In genomic region chr1:165252027-165252671, GRCm38 (mm10) we compare ENCODE assay signal across 8 mouse cellular contexts. TPM values are rescaled to one million over a fixed set of nuclear protein-coding genes. Genes with fewer than 3 reads are reported as not detected.
DNase-seq lines count a peak whose midpoint lies in the region; ATAC-seq and TF ChIP-seq lines count a peak whose summit lies in the region.

No protein-coding gene starts in this region.

- no peak overlapping the region for H3K9ac ChIP-seq in kidney, embryonic 15.5 days
- no peak overlapping the region for H3K9ac ChIP-seq in stomach, postnatal 0 days (ENCODE audit: low read length)

- in situ Hi-C loops in Patski (cut with MboI; ENCODE audit: low pct_unique_long_range_greater_than_20kb) = loop anchor here (5.0 kb wide), 1 partner anchor 70 kb away; no protein-coding TSS in a partner anchor

- peak; percentile 77 for TF ChIP-seq CTCF in left cerebral cortex, adult 2 months (IDR thresholded peaks at IDR 0.05)
- TF ChIP-seq CTCF in Patski (IDR thresholded peaks at IDR 0.05) = peak; percentile 88
- TF ChIP-seq CTCF in stomach, postnatal 0 days (IDR thresholded peaks at IDR 0.05; ENCODE audit: low read depth) = peak; percentile 83

- no peak overlapping the region for H3K4me3 ChIP-seq in left cerebral cortex, adult 2 months
- H3K4me3 ChIP-seq in kidney, embryonic 15.5 days (replicated peaks) = no peak overlapping the region
- no peak overlapping the region for H3K4me3 ChIP-seq in stomach, postnatal 0 days (ENCODE audit: low read depth, low read length)

- no peaks in the 10 kb centered on the region for H3K36me3 ChIP-seq in kidney, embryonic 15.5 days
- no peaks in the 10 kb centered on the region for H3K36me3 ChIP-seq in stomach, postnatal 0 days (ENCODE audit: control insufficient read depth, insufficient read depth, low read length)

- POLR2A ChIA-PET in Patski (lab: Charles Lee) = no interaction called here

- DNase-seq in left cerebral cortex, adult 2 months (ENCODE audit: extremely low spot score in 1 of 2, low spot score in 2 of 2) = peak; percentile 26 to 37
- no peak for DNase-seq in left cerebral cortex, postnatal 25 days (ENCODE audit: low spot score in 2 of 2)
- DNase-seq in Patski (ENCODE audit: low read depth, low spot score) = peak; percentile 15
- peak; percentile 57 for DNase-seq in gastrocnemius, postnatal 14 days
- DNase-seq in lung, postnatal 25 days (ENCODE audit: low spot score) = peak; percentile 43
- DNase-seq in stomach, postnatal 0 days (ENCODE audit: low spot score) = peak; percentile 56

- WGBS in kidney, embryonic 15.5 days = 47% methylated on average over 11 of the region's 11 CpGs
- WGBS in stomach, postnatal 0 days = 51% methylated on average over 11 of the region's 11 CpGs

- no peak overlapping the region for H3K27ac ChIP-seq in left cerebral cortex, adult 2 months
- no peak overlapping the region for H3K27ac ChIP-seq in kidney, embryonic 15.5 days
- H3K27ac ChIP-seq in stomach, postnatal 0 days (replicated peaks) = no peak overlapping the region

- H3K4me2 ChIP-seq in kidney, embryonic 15.5 days = peak overlapping the region; percentile 13; the same call in 1 of the 2 replicates
- H3K4me2 ChIP-seq in stomach, postnatal 0 days (replicated peaks; ENCODE audit: low read depth) = no peak overlapping the region

- ATAC-seq in Patski = no peak
- ATAC-seq in common myeloid progenitor, adult 5-6 weeks (replicated peaks; ENCODE audit: low read depth, poor library complexity, severe bottlenecking) = peak; percentile 89
- no peak for ATAC-seq in kidney, embryonic 15.5 days (replicated peaks; ENCODE audit: low FRiP score)
- ATAC-seq in stomach, postnatal 0 days (ENCODE audit: low FRiP score, low TSS enrichment) = no peak

- no peaks in the 10 kb centered on the region for H3K4me1 ChIP-seq in kidney, embryonic 15.5 days
- H3K4me1 ChIP-seq in stomach, postnatal 0 days (replicated peaks; ENCODE audit: control insufficient read depth, insufficient read depth) = no peaks in the 10 kb centered on the region

- CTCF ChIA-PET in Patski (lab: Charles Lee) = interaction anchor here (0.9 to 1.8 kb wide), 5 partner anchors 11 to 51 kb away, joined by 3 to 10 read pairs (median 4); no protein-coding TSS in a partner anchor

- no peak for TF ChIP-seq EP300 in stomach, postnatal 0 days (optimal IDR thresholded peaks at IDR 0.05)

- H3K27me3 ChIP-seq in Patski = no peaks in the 10 kb centered on the region
- no peaks in the 10 kb centered on the region for H3K27me3 ChIP-seq in kidney, embryonic 15.5 days
- H3K27me3 ChIP-seq in stomach, postnatal 0 days (ENCODE audit: control insufficient read depth, insufficient read depth, low read length) = no peaks in the 10 kb centered on the region

- no peaks in the 10 kb centered on the region for H3K9me3 ChIP-seq in kidney, embryonic 15.5 days (replicated peaks)
- H3K9me3 ChIP-seq in stomach, postnatal 0 days (ENCODE audit: control insufficient read depth, low read length) = no peaks in the 10 kb centered on the region

- intact Hi-C loops in left cerebral cortex, adult 2 months (cut with DNase I) = loop anchor here (2.0 kb wide), 1 partner anchor 69 kb away; no protein-coding TSS in a partner anchor
- intact Hi-C loops in left cerebral cortex, postnatal 25 days (cut with DNase I) = loop anchor here (2.0 kb wide), 1 partner anchor 69 kb away; no protein-coding TSS in a partner anchor
- intact Hi-C loops in gastrocnemius, postnatal 14 days (cut with DNase I; ENCODE audit: low total_unique reads) = no loop called here

RNA-seq across cellular contexts. Expression of gene Tiprl, which starts 15.4 kb away (rescaled TPM):
- 10 to 100 TPM; 63.1 to 69.7 TPM for total RNA-seq in left cerebral cortex, adult 2 months (2021)
- 10 to 100 TPM; 59.0 to 60.6 TPM for total RNA-seq in left cerebral cortex, postnatal 25 days (2021)
- polyA plus RNA-seq in Patski (2021) = 72.6 TPM
- 79.0 and 80.1 TPM in 2 replicates for total RNA-seq in common myeloid progenitor, adult 5-6 weeks (2017)
- 10 to 100 TPM; 22.1 TPM for total RNA-seq in gastrocnemius, postnatal 14 days (2021)
- 99.3 and 104 TPM in 2 replicates for polyA plus RNA-seq in kidney, embryonic 15.5 days (2015; fragmentation: Nextera tagmentation; extraction: Ambion mirVana)
- polyA plus RNA-seq in stomach, postnatal 0 days (2015; fragmentation: Nextera tagmentation; extraction: Ambion mirVana) = 53.8 and 56.7 TPM in 2 replicates

RNA-seq across cellular contexts. Expression of gene Gpr161, which starts 43.4 kb away (rescaled TPM):
- 10 to 100 TPM in 1 of 2 experiments, 1 to 10 TPM in 1; 9.9 to 10.3 TPM for total RNA-seq in left cerebral cortex, adult 2 months (2021)
- total RNA-seq in left cerebral cortex, postnatal 25 days (2021) = 1 to 10 TPM; 7.5 to 8.6 TPM
- 13.5 TPM for polyA plus RNA-seq in Patski (2021)
- 0.64 and 1.1 TPM in 2 replicates for total RNA-seq in common myeloid progenitor, adult 5-6 weeks (2017)
- total RNA-seq in gastrocnemius, postnatal 14 days (2021) = 1 to 10 TPM; 2.5 to 3.0 TPM
- 1.2 and 1.5 TPM in 2 replicates for polyA plus RNA-seq in kidney, embryonic 15.5 days (2015; fragmentation: Nextera tagmentation; extraction: Ambion mirVana)
- polyA plus RNA-seq in stomach, postnatal 0 days (2015; fragmentation: Nextera tagmentation; extraction: Ambion mirVana) = 0.52 and 0.57 TPM in 2 replicates

RNA-seq across cellular contexts. Expression of gene Sft2d2, which starts 57.9 kb away (rescaled TPM):
- total RNA-seq in left cerebral cortex, adult 2 months (2021) = 10 to 100 TPM; 15.5 to 17.4 TPM
- 10 to 100 TPM; 12.6 to 12.9 TPM for total RNA-seq in left cerebral cortex, postnatal 25 days (2021)
- 44.8 TPM for polyA plus RNA-seq in Patski (2021)
- 30.9 and 31.8 TPM in 2 replicates for total RNA-seq in common myeloid progenitor, adult 5-6 weeks (2017)
- total RNA-seq in gastrocnemius, postnatal 14 days (2021) = 10 to 100 TPM in 1 of 2 experiments, 1 to 10 TPM in 1; 8.9 to 10.5 TPM
- polyA plus RNA-seq in kidney, embryonic 15.5 days (2015; fragmentation: Nextera tagmentation; extraction: Ambion mirVana) = 22.8 and 23.5 TPM in 2 replicates
- polyA plus RNA-seq in stomach, postnatal 0 days (2015; fragmentation: Nextera tagmentation; extraction: Ambion mirVana) = 19.8 and 21.6 TPM in 2 replicates

Comparison
In these comparisons a context has a peak if more than half of its experiments do, and no peak if none do; other contexts are left out.
1. DNase-seq: peak in left cerebral cortex, adult 2 months (2 of 2), Patski (single experiment), gastrocnemius, postnatal 14 days (single experiment), lung, postnatal 25 days (single experiment) and stomach, postnatal 0 days (single experiment); none in left cerebral cortex, postnatal 25 days (0 of 2).
2. Peak in every context shown above with its lines, with median percentiles within 50 percentile points of each other: CTCF ChIP-seq.